Mouse (Mus musculus): ENCODE measurements around the gene Ccdc14.

DNA sequence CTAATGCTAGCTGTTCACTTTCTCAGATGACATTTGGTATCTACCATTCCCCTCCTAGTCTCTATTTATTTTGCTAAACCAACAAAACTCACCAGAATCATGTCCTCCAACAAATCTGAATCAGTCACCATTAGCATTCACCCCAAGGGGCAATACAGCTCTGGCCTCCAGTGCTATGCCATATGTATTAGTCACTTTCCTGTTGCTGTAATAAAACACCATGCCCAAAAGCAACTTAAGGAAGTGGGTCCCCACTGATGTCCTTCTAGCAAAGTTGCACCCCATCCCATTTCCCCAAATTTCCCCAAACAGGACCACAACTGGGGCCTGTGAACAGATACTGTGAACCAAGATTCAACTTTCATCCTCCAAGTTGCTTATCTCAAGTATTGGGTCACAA lies 8.6 kb upstream of the Ccdc14 start:
- TF ChIP-seq CTCF (IDR thresholded peaks at IDR 0.05) = no peak
- no peak for TF ChIP-seq EP300 (IDR thresholded peaks at IDR 0.05)

Measured in lung, postnatal 0 days (tissue).